8 mouse cellular contexts compared by ENCODE assay signal in genomic region chr7:130965909-130966365, GRCm38 (mm10). TPM values are rescaled to one million over a fixed set of nuclear protein-coding genes. Genes with fewer than 3 reads are reported as not detected.
DNase-seq lines count a peak whose midpoint lies in the region; ATAC-seq and TF ChIP-seq lines count a peak whose summit lies in the region.

No protein-coding gene starts in this region.

- H3K79me2 ChIP-seq in heart, adult 2 months (replicated peaks; ENCODE audit: control insufficient read depth, insufficient read depth, low read length): no peaks in the 10 kb centered on the region

- DNase-seq in left cerebral cortex, adult 18-20 months (ENCODE audit: low spot score in 2 of 2): peak; percentile 35 to 36
- no peak for DNase-seq in left cerebral cortex, adult 11 months (ENCODE audit: low spot score)
- peak; percentile 67 for DNase-seq in cerebellum, adult 9-11 months
- DNase-seq in heart, adult 2 months: peak; percentile 58 to 72
- peak; percentile 59 to 71 for DNase-seq in layer of hippocampus, postnatal 10 days (ENCODE audit: low spot score in 2 of 2)
- peak; percentile 27 to 56 for DNase-seq in right cerebral cortex, postnatal 36 days (ENCODE audit: low spot score in 2 of 2)
- no peak for DNase-seq in kidney, adult 9 months

- no peak for TF ChIP-seq CTCF in heart, adult 2 months (IDR thresholded peaks at IDR 0.05)

- WGBS in heart, adult 2 months: 24% methylated on average over 4 of the region's 4 CpGs

- H3K4me1 ChIP-seq in heart, adult 2 months (ENCODE audit: control insufficient read depth, insufficient read depth, low read length): peaks cover 32% of the 10 kb centered on the region

- TF ChIP-seq POLR2A in heart, adult 2 months (IDR thresholded peaks at IDR 0.05; ENCODE audit: insufficient read depth, low read depth, low read length): no peak

- H3K9ac ChIP-seq in heart, adult 2 months (ENCODE audit: low read depth, low read length): 0 out of 2 replicates have a peak overlapping the region, but pooled peaks have one; percentile 12

- intact Hi-C loops in heart, adult 2 months (cut with DNase I): loop anchor here (2.0 kb wide), 1 partner anchor 17 kb away; no protein-coding TSS in a partner anchor

- no peak for TF ChIP-seq EP300 in heart, adult 2 months (IDR thresholded peaks at IDR 0.05; ENCODE audit: insufficient read depth, low read depth, low read length)

- H3K27me3 ChIP-seq in heart, adult 2 months (ENCODE audit: control insufficient read depth, insufficient read depth, low read length): no peaks in the 10 kb centered on the region

- H3K27ac ChIP-seq in heart, adult 2 months: peak overlapping the region; percentile 56

- peaks cover 12% of the 10 kb centered on the region for H3K36me3 ChIP-seq in heart, adult 2 months (ENCODE audit: control insufficient read depth, insufficient read depth, low read length)

- H3K4me3 ChIP-seq in heart, adult 2 months: no peak overlapping the region

- ATAC-seq in granulocyte monocyte progenitor cell, adult 5-6 weeks (replicated peaks; ENCODE audit: poor library complexity, severe bottlenecking): no peak

RNA-seq across cellular contexts. Expression of gene Htra1, which starts 30.0 kb away (rescaled TPM):
- 100 to 1,000 TPM; 179 to 186 TPM for total RNA-seq in left cerebral cortex, adult 18-20 months (2021)
- 100 to 1,000 TPM; 102 to 117 TPM for total RNA-seq in heart, adult 2 months (2021)
- polyA plus RNA-seq in heart, adult 2 months (2012; rRNA removed): 85.7 and 91.1 TPM in 2 replicates
- total RNA-seq in layer of hippocampus, postnatal 10 days (2021): 100 to 1,000 TPM; 228 to 241 TPM
- not detected in 2 replicates for total RNA-seq in granulocyte monocyte progenitor cell, adult 5-6 weeks (2014; fragmentation: Nextera tagmentation)
- total RNA-seq in granulocyte monocyte progenitor cell, adult 5-6 weeks (2017): not detected in 2 replicates

Comparison
In these comparisons a context has a peak if more than half of its experiments do, and no peak if none do; other contexts are left out.
1. DNase-seq: peak in left cerebral cortex, adult 18-20 months (2 of 2), cerebellum, adult 9-11 months (single experiment), heart, adult 2 months (2 of 2), layer of hippocampus, postnatal 10 days (2 of 2) and right cerebral cortex, postnatal 36 days (2 of 2); none in left cerebral cortex, adult 11 months (single experiment) and kidney, adult 9 months (single experiment).
2. RNA of gene Htra1, which starts 30.0 kb away (total RNA-seq): 228 to 241 TPM in layer of hippocampus, postnatal 10 days, 179 to 186 TPM in left cerebral cortex, adult 18-20 months and 102 to 117 TPM in heart, adult 2 months; not detected in granulocyte monocyte progenitor cell, adult 5-6 weeks; every median in the first group is over 100 times any median in the second.